Mouse (Mus musculus) CH12.LX (cell line): ENCODE data around the gene March8. TPM values are rescaled to one million over a fixed set of nuclear protein-coding genes. Genes with fewer than 3 reads are reported as not detected.

Experiments
- DNase-seq: peaks from one replicate; pipeline ENCODE4 v3.0.0-alpha.2; 2013; ENCODE audit errors: extremely low read depth
- H3K27ac ChIP-seq: 2 replicates; pipeline ENCODE4 v1.5.1; 2012; ENCODE audit warnings: low read depth, mild to moderate bottlenecking, control low read depth, moderate library complexity; ENCODE audit not compliant: insufficient read depth
- H3K27me3 ChIP-seq: replicated peaks from 2 replicates; pipeline ENCODE3; 2012; ENCODE audit warnings: inconsistent platforms
- H3K36me3 ChIP-seq, 2 experiments: replicated peaks in 1 of 2; 2 replicates each; pipeline versions ENCODE3 to v1.6.1; 2012; ENCODE audit warnings: inconsistent platforms in 1 of 2, low read length in 1 of 2, mild to moderate bottlenecking in 1 of 2, mixed read lengths in 1 of 2, moderate library complexity in 1 of 2; ENCODE audit not compliant: control insufficient read depth in 1 of 2, insufficient read depth in 1 of 2
- H3K4me1 ChIP-seq, 2 experiments: 2 replicates each; pipeline ENCODE4 v1.6.1; 2012; ENCODE audit warnings: inconsistent platforms in 1 of 2, moderate library complexity in 1 of 2; ENCODE audit not compliant: insufficient read depth in 2 of 2, control insufficient read depth in 1 of 2
- H3K4me2 ChIP-seq: 2 replicates; pipeline ENCODE4 v1.6.1; 2012; ENCODE audit warnings: low read depth, mild to moderate bottlenecking, control low read depth; ENCODE audit not compliant: poor library complexity, insufficient read depth, severe bottlenecking
- H3K4me3 ChIP-seq, 3 experiments: fragments of 150-350 bp in 1 of 3; sonication (generic) in 1 of 3; replicated peaks in 1 of 3; 2 replicates each; pipeline versions ENCODE3 to v1.5.1; 2011 to 2012; ENCODE audit warnings: low read depth in 2 of 3, low read length in 2 of 3, mild to moderate bottlenecking in 2 of 3, moderate library complexity in 2 of 3, control low read depth in 1 of 3, improper control_type of control experiment in 1 of 3, inconsistent platforms in 1 of 3, mixed read lengths in 1 of 3; ENCODE audit not compliant: poor library complexity in 1 of 3
- H3K79me2 ChIP-seq: replicated peaks from 2 replicates; pipeline ENCODE4 v1.6.1; 2012; ENCODE audit warnings: mild to moderate bottlenecking, moderate library complexity; ENCODE audit not compliant: control insufficient read depth, poor library complexity, insufficient read depth, severe bottlenecking; ENCODE audit errors: extremely low read depth
- H3K9ac ChIP-seq: 2 replicates; pipeline ENCODE4 v1.6.1; 2012; ENCODE audit warnings: low read depth, mild to moderate bottlenecking, control low read depth, moderate library complexity; ENCODE audit not compliant: insufficient read depth
- H3K9me3 ChIP-seq: replicated peaks from 2 replicates; pipeline ENCODE3; 2012; ENCODE audit warnings: low read length, inconsistent platforms, mixed read lengths
- CTCF ChIP-seq, 2 experiments: IDR thresholded peaks in 1 of 2; conservative IDR thresholded peaks in 1 of 2; 2 replicates each; pipeline ENCODE4 v1.5.1; 2011 to 2012; ENCODE audit warnings: low read depth in 2 of 2, low read length in 2 of 2, improper control_type of control experiment in 1 of 2, inconsistent platforms in 1 of 2, mild to moderate bottlenecking in 1 of 2, moderate library complexity in 1 of 2
- ELF1 ChIP-seq: IDR thresholded peaks from 2 replicates; pipeline ENCODE4 v1.6.1; 2014; ENCODE audit warnings: low read depth, mild to moderate bottlenecking, inconsistent platforms, low read length, improper control_type of control experiment
- EP300 ChIP-seq: IDR thresholded peaks from 2 replicates; pipeline ENCODE4 v1.6.1; 2011; ENCODE audit warnings: low read length, improper control_type of control experiment
- GABPA ChIP-seq: IDR thresholded peaks from 2 replicates; pipeline ENCODE4 v1.6.1; 2012; ENCODE audit warnings: low read depth, low read length, improper control_type of control experiment, inconsistent platforms; ENCODE audit not compliant: insufficient replicate concordance
- JUN ChIP-seq: IDR thresholded peaks from 2 replicates; pipeline ENCODE4 v1.6.1; 2011; ENCODE audit warnings: low read depth, mild to moderate bottlenecking, low read length, improper control_type of control experiment, moderate library complexity; ENCODE audit not compliant: insufficient read depth
- KAT2A ChIP-seq: IDR thresholded peaks from 2 replicates; pipeline ENCODE4 v1.6.1; 2012; ENCODE audit warnings: low read length, improper control_type of control experiment, inconsistent platforms; ENCODE audit not compliant: insufficient replicate concordance
- MAFK ChIP-seq: IDR thresholded peaks from 2 replicates; pipeline ENCODE4 v1.6.1; 2011; ENCODE audit warnings: low read length, improper control_type of control experiment; ENCODE audit not compliant: insufficient replicate concordance
- MXI1 ChIP-seq: IDR thresholded peaks from 2 replicates; pipeline ENCODE4 v1.6.1; 2011; ENCODE audit warnings: mild to moderate bottlenecking, low read depth, low read length, improper control_type of control experiment
- NELFE ChIP-seq: IDR thresholded peaks from 2 replicates; pipeline ENCODE4 v1.6.1; 2011; ENCODE audit warnings: low read depth, low read length, improper control_type of control experiment
- NRF1 ChIP-seq: IDR thresholded peaks from 2 replicates; pipeline ENCODE4 v1.6.1; 2014; ENCODE audit warnings: low read depth, mild to moderate bottlenecking, inconsistent platforms, low read length, improper control_type of control experiment, moderate library complexity
- PAX5 ChIP-seq: IDR thresholded peaks from 2 replicates; pipeline ENCODE4 v1.6.1; 2012; ENCODE audit warnings: low read length, inconsistent platforms, mixed read lengths
- POLR2A ChIP-seq: IDR thresholded peaks from 2 replicates; pipeline ENCODE4 v1.6.1; 2011; ENCODE audit warnings: low read depth, mild to moderate bottlenecking, improper control_type of control experiment, low read length
- POLR2AphosphoS2 ChIP-seq: IDR thresholded peaks from 2 replicates; pipeline ENCODE4 v1.6.1; 2011; ENCODE audit warnings: low read depth, low read length, improper control_type of control experiment
- SMC3 ChIP-seq: IDR thresholded peaks from 2 replicates; pipeline ENCODE4 v1.6.1; 2011; ENCODE audit warnings: low read depth, low read length, improper control_type of control experiment
- USF1 ChIP-seq: IDR thresholded peaks from 2 replicates; pipeline ENCODE4 v1.6.1; 2014; ENCODE audit warnings: low read depth, mild to moderate bottlenecking, inconsistent platforms, low read length, improper control_type of control experiment
- ZKSCAN1 ChIP-seq: IDR thresholded peaks from 2 replicates; pipeline ENCODE4 v1.6.1; 2012; ENCODE audit warnings: low read depth, inconsistent platforms, low read length, improper control_type of control experiment, borderline replicate concordance
- ZMIZ1 ChIP-seq: IDR thresholded peaks from 2 replicates; pipeline ENCODE4 v1.6.1; 2012; ENCODE audit warnings: low read depth, mild to moderate bottlenecking, inconsistent platforms, low read length, improper control_type of control experiment
- ZNF384 ChIP-seq: IDR thresholded peaks from 2 replicates; pipeline ENCODE4 v1.6.1; 2012; ENCODE audit warnings: low read depth, low read length, improper control_type of control experiment, inconsistent platforms
- dilution Hi-C: fragments of 300-500 bp; cut with MboI; formaldehyde crosslinking; loops from 2 replicates; pipeline ENCODE4 v1.14.3; 2020; ENCODE audit warnings: low sequenced_read_pairs; ENCODE audit not compliant: extremely low pct_unique_long_range_greater_than_20kb, extremely low pct_ligation_motif_present
- in situ Hi-C: fragments of 300-500 bp; cut with MboI; formaldehyde crosslinking; loops from 3 replicates; pipeline ENCODE4 v1.14.3; 2019; ENCODE audit warnings: low sequenced_read_pairs, low pct_ligation_motif_present, low pct_unique_long_range_greater_than_20kb, mixed read lengths
- polyA plus RNA-seq: library from polyadenylated mRNA; unstranded; fragments of >175 nt; gene quantifications from 2 replicates; pipeline ENCODE4 v1.2.1, GENCODE M21; 2012; ENCODE audit warnings: low read depth; ENCODE audit not compliant: insufficient read length
- total RNA-seq, 2 experiments: library from RNA; depleted of rRNA; stranded (reverse); fragments of 300-350 nt in 1 of 2; fragments of >200 nt in 1 of 2; gene quantifications; 2 replicates each; pipeline ENCODE4 v1.2.3; 2012 to 2014

The March8 gene
- total and polyA plus RNA-seq, 3 experiments, result 4.9 to 7.8 (median 4.9) TPM

- Histone ChIP-seq H3K27me3 (no peaks in the 10 kb centered on the region), H3K4me3 (no peak overlapping the region), H3K4me1 (peaks cover 14 to 33% of the 10 kb centered on the region in 2 experiments; a peak in 3 of 4 replicates), H3K4me2 (no peak overlapping the region), H3K9me3 (peaks cover 5% of the 10 kb centered on the region), H3K36me3 (no peaks in the 10 kb centered on the region), H3K79me2 (no peaks in the 10 kb centered on the region), H3K9ac (no peak overlapping the region), H3K27ac (no peak overlapping the region)
- DNase-seq, result no peak
- TF ChIP-seq JUN, result no peak
- TF ChIP-seq CTCF (conservative IDR thresholded peaks at IDR 0.05 in 1 of 2, IDR thresholded peaks at IDR 0.05 in 1 of 2; ENCODE audit: low read depth in 2 of 2, low read length in 2 of 2), result peak in 1 of 2 experiments; percentile 34; a peak in 2 of 4 replicates
- in situ Hi-C loops (no loop called here), dilution Hi-C loops (no loop called here)
These were observed 118.7 kb downstream of the March8 start for GRCm38 (mm10) chr6:116456482-116456881.

DNA sequence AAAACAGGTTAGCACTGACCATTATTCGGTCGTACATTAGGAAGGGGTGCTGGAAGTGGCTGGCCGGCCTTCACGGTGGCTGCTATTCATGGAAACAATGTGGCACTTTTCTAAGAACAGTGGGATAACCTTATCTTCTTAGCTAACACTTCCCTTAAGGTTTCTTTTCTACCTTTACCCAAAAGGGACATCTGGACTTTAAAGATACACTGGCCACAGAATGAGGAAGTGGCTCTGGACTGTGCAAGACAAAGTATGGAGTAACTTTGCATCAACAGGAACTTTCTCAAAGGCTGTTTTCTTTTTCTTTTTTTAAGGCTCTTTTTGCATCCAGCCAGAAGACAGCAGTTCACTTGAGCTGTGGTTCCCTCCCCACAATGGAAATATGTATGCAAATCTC lies 120.9 kb downstream of the March8 start:
- no peak overlapping the region for H3K9ac ChIP-seq
- H3K9me3 ChIP-seq, result peaks cover 5% of the 10 kb centered on the region
- H3K27me3 ChIP-seq, result no peaks in the 10 kb centered on the region
- in situ Hi-C loops, result no loop called here
- peaks cover 19 to 48% of the 10 kb centered on the region in 2 experiments; a peak in 3 of 4 replicates for H3K4me1 ChIP-seq
- H3K27ac ChIP-seq, result no peak overlapping the region
- dilution Hi-C loops, result no loop called here
- no peak overlapping the region; the same call in 1 of the 2 replicates for H3K4me2 ChIP-seq
- H3K36me3 ChIP-seq, result no peaks in the 10 kb centered on the region
- H3K4me3 ChIP-seq, result no peak overlapping the region
- no peaks in the 10 kb centered on the region for H3K79me2 ChIP-seq
- 0 out of 2 replicates have a peak, but pooled peaks have one; percentile 29 for TF ChIP-seq ZNF384
- 0 out of 2 replicates have a peak, but pooled peaks have one; percentile 40 for TF ChIP-seq EP300
- TF ChIP-seq NELFE, result no peak
- TF ChIP-seq MAFK, result no peak
- no peak for TF ChIP-seq POLR2A
- no peak for TF ChIP-seq MXI1
- TF ChIP-seq SMC3, result no peak
- no peak for TF ChIP-seq ZKSCAN1
- no peak for TF ChIP-seq ZMIZ1
- TF ChIP-seq USF1, result no peak
- TF ChIP-seq ELF1, result peak; percentile 38; the same call in 1 of the 2 replicates
- no peak for TF ChIP-seq PAX5
- no peak for TF ChIP-seq JUN
- TF ChIP-seq GABPA, result no peak
- no peak for TF ChIP-seq KAT2A
- no peak for TF ChIP-seq NRF1
- TF ChIP-seq POLR2AphosphoS2, result no peak
- no peak for DNase-seq

Other genes starting within 250 kb of the March8 start
- gene Tmcc1, start 144.5 kb upstream of the March8 start, total RNA-seq (2012; rRNA removed), result 52.6 and 60.8 TPM in 2 replicates
- gene Tmcc1, start 144.5 kb upstream of the March8 start, total RNA-seq (2014; rRNA removed), result 3.6 and 3.9 TPM in 2 replicates
- gene Tmcc1, start 144.5 kb upstream of the March8 start, polyA plus RNA-seq, result 3.7 TPM in 2 replicates
- 37.4 and 39.6 TPM in 2 replicates for gene Washc2, start 130.0 kb upstream of the March8 start, total RNA-seq (2012; rRNA removed)
- 37.3 and 42.6 TPM in 2 replicates for gene Washc2, start 130.0 kb upstream of the March8 start, total RNA-seq (2014; rRNA removed)
- gene Washc2, start 130.0 kb upstream of the March8 start, polyA plus RNA-seq, result 51.7 and 59.3 TPM in 2 replicates
- 3.0 and 3.1 TPM in 2 replicates for gene Zfand4, start 73.8 kb upstream of the March8 start, total RNA-seq (2012; rRNA removed)
- gene Zfand4, start 73.8 kb upstream of the March8 start, total RNA-seq (2014; rRNA removed), result 2.2 and 2.7 TPM in 2 replicates
- 3.8 and 4.4 TPM in 2 replicates for gene Zfand4, start 73.8 kb upstream of the March8 start, polyA plus RNA-seq
- not detected in 2 replicates for gene Alox5, start 123.2 kb downstream of the March8 start, total RNA-seq (2012; rRNA removed)
- not detected in 2 replicates for gene Alox5, start 123.2 kb downstream of the March8 start, total RNA-seq (2014; rRNA removed)
- gene Alox5, start 123.2 kb downstream of the March8 start, polyA plus RNA-seq, result not detected in 2 replicates
- gene Olfr211, start 151.1 kb downstream of the March8 start, total RNA-seq (2012; rRNA removed), result not detected in 2 replicates
- gene Olfr211, start 151.1 kb downstream of the March8 start, total RNA-seq (2014; rRNA removed), result not detected in 2 replicates
- gene Olfr211, start 151.1 kb downstream of the March8 start, polyA plus RNA-seq, result not detected in 2 replicates
- gene Olfr212, start 168.5 kb downstream of the March8 start, total RNA-seq (2012; rRNA removed), result not detected in 2 replicates
- gene Olfr212, start 168.5 kb downstream of the March8 start, total RNA-seq (2014; rRNA removed), result not detected in 2 replicates
- gene Olfr212, start 168.5 kb downstream of the March8 start, polyA plus RNA-seq, result not detected in 2 replicates
- gene Olfr213, start 200.4 kb downstream of the March8 start, total RNA-seq (2012; rRNA removed), result not detected in 2 replicates
- gene Olfr213, start 200.4 kb downstream of the March8 start, total RNA-seq (2014; rRNA removed), result not detected in 2 replicates
- not detected in 2 replicates for gene Olfr213, start 200.4 kb downstream of the March8 start, polyA plus RNA-seq
- gene Gm5580, start 213.1 kb downstream of the March8 start, total RNA-seq (2012; rRNA removed), result 0.80 and 1.1 TPM in 2 replicates
- gene Gm5580, start 213.1 kb downstream of the March8 start, total RNA-seq (2014; rRNA removed), result 2.9 and 3.7 TPM in 2 replicates
- gene Gm5580, start 213.1 kb downstream of the March8 start, polyA plus RNA-seq, result 0.29 and 0.56 TPM in 2 replicates
- gene Olfr214, start 216.2 kb downstream of the March8 start, total RNA-seq (2012; rRNA removed), result not detected in 2 replicates
- gene Olfr214, start 216.2 kb downstream of the March8 start, total RNA-seq (2014; rRNA removed), result not detected in 2 replicates
- gene Olfr214, start 216.2 kb downstream of the March8 start, polyA plus RNA-seq, result not detected in 2 replicates
- gene Olfr215, start 246.2 kb downstream of the March8 start, total RNA-seq (2012; rRNA removed), result not detected in 2 replicates
- gene Olfr215, start 246.2 kb downstream of the March8 start, total RNA-seq (2014; rRNA removed), result not detected in 2 replicates
- gene Olfr215, start 246.2 kb downstream of the March8 start, polyA plus RNA-seq, result not detected in 2 replicates